Mouse (Mus musculus): ENCODE data around the gene Abi3bp. TPM values are rescaled to one million over a fixed set of nuclear protein-coding genes. Genes with fewer than 3 reads are reported as not detected.
A peak's percentile ranks its signal among the peaks of the same experiment; 100 is the strongest.

Gene Abi3bp
- total RNA-seq (2014; rRNA removed) (2.0 and 2.1 TPM in 2 replicates), polyA plus RNA-seq (2012; rRNA removed) (1.3 TPM in 2 replicates)

DNA sequence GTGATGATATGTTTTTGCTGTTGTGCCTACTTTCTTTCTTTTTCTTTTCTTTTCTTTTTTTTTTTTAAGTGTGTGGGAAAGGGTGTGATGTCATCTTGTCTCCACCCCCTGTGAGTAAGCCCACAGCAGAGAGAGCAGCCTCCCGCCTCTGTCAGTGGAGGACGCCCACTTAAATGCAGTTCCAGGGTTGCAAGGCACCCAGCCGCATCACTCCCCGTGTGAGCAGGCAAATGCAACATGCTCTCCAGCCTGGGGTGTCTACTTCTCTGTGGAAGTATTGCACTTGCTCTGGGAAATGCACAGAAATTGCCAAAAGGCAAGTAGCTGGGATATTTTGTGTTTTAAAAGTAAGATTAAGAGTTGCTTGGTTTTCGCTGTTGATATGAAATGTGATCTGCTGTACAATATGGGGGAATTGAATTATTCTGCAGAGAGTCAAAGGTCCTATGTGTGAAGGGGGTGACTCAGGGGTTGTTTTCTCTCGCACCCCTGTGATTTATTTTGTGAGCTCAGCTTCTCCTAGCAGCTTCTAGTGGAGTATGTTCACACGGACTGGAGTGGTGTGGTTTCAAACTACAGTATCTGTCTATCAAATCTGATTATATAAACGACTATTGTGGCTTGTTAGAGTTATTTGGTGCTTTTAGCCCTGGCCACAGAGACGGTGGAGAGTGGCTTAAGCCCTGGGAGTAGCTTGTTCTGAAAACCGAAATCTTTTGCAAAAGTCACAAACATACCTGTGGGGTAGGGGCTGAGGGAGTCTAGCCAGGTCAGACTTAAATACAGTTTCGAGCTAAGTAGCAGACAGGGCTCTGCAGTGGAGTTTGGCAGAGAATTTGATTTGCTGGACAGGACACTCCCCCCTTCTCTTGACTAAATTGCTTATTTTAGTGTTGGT, at the start of gene Abi3bp:
Gene Abi3bp, plus strand, starts transcription at position 202 of the 898 bp plus-strand sequence.
- Histone ChIP-seq H3K36me3 (ENCODE audit: control insufficient read depth, insufficient read depth, low read length) (no peaks in the 10 kb centered on the region), H3K27ac (replicated peaks; ENCODE audit: insufficient read depth, low read depth, low read length) (no peak within 1 kb of the TSS), H3K27me3 (ENCODE audit: control insufficient read depth, insufficient read depth, low read length) (no peaks in the 10 kb centered on the region), H3K4me3 (ENCODE audit: insufficient read depth, low read depth, low read length) (peak within 1 kb of the TSS; percentile 43), H3K79me2 (ENCODE audit: control insufficient read depth, insufficient read depth, low read length) (no peaks in the 10 kb centered on the region), H3K9ac (ENCODE audit: low read depth, low read length) (no peak within 1 kb of the TSS), H3K4me1 (ENCODE audit: control insufficient read depth, insufficient read depth, low read length) (no peaks in the 10 kb centered on the region)
- no peak for DNase-seq (ENCODE audit: extremely low read depth, low read depth, low spot score)
- 55% methylated on average over 11 of the region's 11 CpGs for WGBS
- TF ChIP-seq CTCF (IDR thresholded peaks at IDR 0.05; ENCODE audit: low read depth, low read length), result no peak
- no peak for TF ChIP-seq POLR2A (IDR thresholded peaks at IDR 0.05; ENCODE audit: extremely low read depth, insufficient read depth, low read length)

DNA sequence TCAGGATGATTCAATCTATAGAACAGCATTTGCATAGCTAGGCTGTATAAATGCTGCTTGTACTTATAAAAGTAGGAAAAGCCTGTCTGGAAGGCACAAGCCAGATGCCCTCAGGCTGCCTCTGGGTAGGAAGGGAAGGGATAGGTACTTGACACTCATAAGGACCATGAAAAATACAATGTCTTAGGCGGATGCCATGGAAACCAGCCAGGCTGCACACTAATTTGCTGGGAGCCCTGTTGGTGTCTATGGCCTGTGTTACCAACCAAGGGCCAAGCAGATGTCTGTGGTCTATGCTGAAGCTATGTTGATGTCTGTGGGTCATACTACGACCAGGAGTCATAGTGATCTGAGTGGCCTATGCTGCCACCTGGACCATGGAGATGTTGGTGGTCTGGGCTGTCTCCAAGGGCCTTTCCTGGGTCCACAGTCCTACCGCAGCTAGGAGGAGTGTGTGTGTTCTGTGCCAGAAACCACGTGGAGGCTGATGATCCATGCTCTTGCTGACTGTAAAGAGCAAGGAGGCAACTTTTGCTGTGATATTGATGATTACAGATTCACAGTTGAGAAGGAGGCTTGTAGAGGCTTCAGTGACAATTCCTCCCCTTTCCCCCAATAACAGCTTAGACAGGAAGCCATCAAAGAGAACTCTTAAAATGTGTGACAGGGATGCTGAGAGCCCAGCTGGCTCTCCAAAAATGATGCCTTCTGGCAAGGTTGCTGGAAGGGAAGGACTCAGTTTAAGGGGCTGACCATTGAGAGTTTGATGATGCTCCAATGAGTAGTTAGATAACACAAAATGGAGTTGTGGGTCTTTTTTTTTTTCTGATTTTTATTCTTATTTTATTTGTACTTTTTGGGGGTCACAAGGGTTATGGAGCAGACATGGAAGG, 42.1 kb upstream of the Abi3bp start:
- Histone ChIP-seq H3K4me1 (ENCODE audit: control insufficient read depth, insufficient read depth, low read length) (no peaks in the 10 kb centered on the region), H3K79me2 (ENCODE audit: control insufficient read depth, insufficient read depth, low read length) (no peaks in the 10 kb centered on the region), H3K36me3 (ENCODE audit: control insufficient read depth, insufficient read depth, low read length) (no peaks in the 10 kb centered on the region), H3K9ac (ENCODE audit: low read depth, low read length) (no peak overlapping the region), H3K27ac (replicated peaks; ENCODE audit: insufficient read depth, low read depth, low read length) (no peak overlapping the region), H3K27me3 (ENCODE audit: control insufficient read depth, insufficient read depth, low read length) (no peaks in the 10 kb centered on the region), H3K4me3 (ENCODE audit: insufficient read depth, low read depth, low read length) (no peak overlapping the region)
- DNase-seq (ENCODE audit: extremely low read depth, low read depth, low spot score), result no peak
- TF ChIP-seq CTCF (IDR thresholded peaks at IDR 0.05; ENCODE audit: low read depth, low read length) (no peak), POLR2A (IDR thresholded peaks at IDR 0.05; ENCODE audit: extremely low read depth, insufficient read depth, low read length) (no peak)
- 64% methylated on average over 4 of the region's 4 CpGs for WGBS

DNA sequence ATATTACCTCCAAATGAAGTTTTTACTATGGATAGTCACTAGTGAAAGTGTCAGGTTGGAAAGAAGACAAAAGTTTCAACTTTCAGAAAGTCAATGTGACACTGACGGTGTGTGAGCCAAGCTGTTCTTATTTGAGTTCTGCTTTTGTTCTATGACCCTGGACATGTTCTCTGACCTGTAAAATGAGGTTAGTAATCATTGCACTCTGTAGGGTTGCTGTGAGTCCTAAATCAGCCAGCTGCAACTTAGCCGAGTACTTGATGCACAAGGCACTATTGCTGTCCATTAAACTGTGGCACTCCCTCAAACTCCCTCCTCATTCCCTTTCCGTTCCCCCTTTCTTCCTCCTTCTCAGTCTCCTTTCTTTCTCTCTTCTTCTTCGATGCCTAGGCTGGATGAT, 37.4 kb upstream of the Abi3bp start:
- Histone ChIP-seq H3K27ac (replicated peaks; ENCODE audit: insufficient read depth, low read depth, low read length) (no peak overlapping the region), H3K79me2 (ENCODE audit: control insufficient read depth, insufficient read depth, low read length) (no peaks in the 10 kb centered on the region), H3K36me3 (ENCODE audit: control insufficient read depth, insufficient read depth, low read length) (no peaks in the 10 kb centered on the region), H3K27me3 (ENCODE audit: control insufficient read depth, insufficient read depth, low read length) (no peaks in the 10 kb centered on the region), H3K9ac (ENCODE audit: low read depth, low read length) (no peak overlapping the region), H3K4me1 (ENCODE audit: control insufficient read depth, insufficient read depth, low read length) (no peaks in the 10 kb centered on the region), H3K4me3 (ENCODE audit: insufficient read depth, low read depth, low read length) (no peak overlapping the region)
- DNase-seq (ENCODE audit: extremely low read depth, low read depth, low spot score), result peak; percentile 8
- TF ChIP-seq CTCF (IDR thresholded peaks at IDR 0.05; ENCODE audit: low read depth, low read length), result no peak
- no peak for TF ChIP-seq POLR2A (IDR thresholded peaks at IDR 0.05; ENCODE audit: extremely low read depth, insufficient read depth, low read length)
- 81% methylated on average over 4 of the region's 4 CpGs for WGBS

DNA sequence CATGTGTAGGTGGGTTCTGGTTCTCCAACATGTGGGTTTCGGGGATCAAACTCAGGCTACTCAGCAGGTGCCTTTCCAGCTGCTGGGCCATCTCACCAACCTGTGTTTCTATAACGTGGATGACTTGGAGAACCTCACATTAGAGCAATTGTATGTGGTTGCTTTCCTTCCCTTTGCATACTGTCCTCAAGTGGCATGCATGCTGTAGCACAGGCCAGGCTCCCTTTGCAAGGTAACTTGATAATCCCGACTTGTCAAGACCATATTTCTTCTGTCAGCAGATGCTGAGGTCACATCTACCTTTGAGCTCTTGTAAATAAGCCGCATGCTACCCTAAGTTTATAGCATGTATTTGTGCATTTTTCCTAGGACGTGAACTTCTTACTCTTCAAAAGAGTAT, 36.6 kb upstream of the Abi3bp start:
- Histone ChIP-seq H3K27me3 (ENCODE audit: control insufficient read depth, insufficient read depth, low read length) (no peaks in the 10 kb centered on the region), H3K27ac (replicated peaks; ENCODE audit: insufficient read depth, low read depth, low read length) (no peak overlapping the region), H3K4me3 (ENCODE audit: insufficient read depth, low read depth, low read length) (no peak overlapping the region), H3K79me2 (ENCODE audit: control insufficient read depth, insufficient read depth, low read length) (no peaks in the 10 kb centered on the region), H3K36me3 (ENCODE audit: control insufficient read depth, insufficient read depth, low read length) (no peaks in the 10 kb centered on the region), H3K4me1 (ENCODE audit: control insufficient read depth, insufficient read depth, low read length) (no peaks in the 10 kb centered on the region), H3K9ac (ENCODE audit: low read depth, low read length) (no peak overlapping the region)
- DNase-seq (ENCODE audit: extremely low read depth, low read depth, low spot score), result no peak
- WGBS, result 81% methylated on average over 5 of the region's 5 CpGs
- no peak for TF ChIP-seq POLR2A (IDR thresholded peaks at IDR 0.05; ENCODE audit: extremely low read depth, insufficient read depth, low read length)
- TF ChIP-seq CTCF (IDR thresholded peaks at IDR 0.05; ENCODE audit: low read depth, low read length), result no peak

DNA sequence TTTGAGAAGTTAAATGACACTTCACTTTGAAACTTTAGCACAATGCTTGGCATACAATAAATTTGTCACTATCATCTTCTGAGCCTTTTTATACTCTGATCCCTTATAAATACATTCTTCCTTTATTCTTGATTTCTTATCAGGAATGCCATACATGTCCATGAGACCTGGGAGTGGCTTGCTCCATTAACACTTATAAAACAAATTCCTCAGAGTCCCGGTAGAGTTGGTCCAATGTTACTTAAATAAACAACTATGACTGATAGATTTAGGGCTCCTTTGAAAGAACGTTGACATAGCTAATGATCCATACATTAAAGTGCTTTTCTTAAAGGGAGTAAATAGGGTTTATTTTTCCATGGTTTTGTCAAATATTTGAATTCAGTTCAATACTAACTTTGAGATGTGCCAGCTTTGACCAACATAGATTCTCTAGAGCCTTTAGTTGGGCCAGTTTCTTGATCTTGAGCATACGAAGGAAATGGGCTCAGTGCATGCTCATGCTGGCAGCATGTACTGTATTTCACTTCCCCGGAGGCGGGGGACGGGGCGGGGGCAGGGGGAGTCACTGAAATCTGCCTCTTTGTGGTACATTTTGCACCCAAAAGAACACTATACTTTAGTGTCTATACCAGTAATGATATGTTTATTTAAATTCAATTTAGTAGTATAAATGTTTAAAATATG, 35.9 kb upstream of the Abi3bp start:
- H3K27ac ChIP-seq (replicated peaks; ENCODE audit: insufficient read depth, low read depth, low read length), result no peak overlapping the region
- H3K79me2 ChIP-seq (ENCODE audit: control insufficient read depth, insufficient read depth, low read length), result no peaks in the 10 kb centered on the region
- no peak for TF ChIP-seq POLR2A (IDR thresholded peaks at IDR 0.05; ENCODE audit: extremely low read depth, insufficient read depth, low read length)
- no peak for TF ChIP-seq CTCF (IDR thresholded peaks at IDR 0.05; ENCODE audit: low read depth, low read length)
- no peaks in the 10 kb centered on the region for H3K36me3 ChIP-seq (ENCODE audit: control insufficient read depth, insufficient read depth, low read length)
- no peaks in the 10 kb centered on the region for H3K4me1 ChIP-seq (ENCODE audit: control insufficient read depth, insufficient read depth, low read length)
- no peak overlapping the region for H3K4me3 ChIP-seq (ENCODE audit: insufficient read depth, low read depth, low read length)
- DNase-seq (ENCODE audit: extremely low read depth, low read depth, low spot score), result no peak
- no peaks in the 10 kb centered on the region for H3K27me3 ChIP-seq (ENCODE audit: control insufficient read depth, insufficient read depth, low read length)
- no peak overlapping the region for H3K9ac ChIP-seq (ENCODE audit: low read depth, low read length)
- 68% methylated on average over 7 of the region's 7 CpGs for WGBS
